Mouse (Mus musculus) heart, embryonic 10.5 days (tissue): ENCODE data around the gene Chst3. TPM values are rescaled to one million over a fixed set of nuclear protein-coding genes. Genes with fewer than 3 reads are reported as not detected.

ENCODE experiments used
- DNase-seq: peaks from one replicate; pipeline ENCODE4 v3.0.0-alpha.2; 2017; ENCODE audit warnings: low spot score
- H3K27ac ChIP-seq: fragments of 300-500 bp; sonication (generic); 2 replicates; pipeline ENCODE4 v1.5.1; 2016; ENCODE audit warnings: mild to moderate bottlenecking
- H3K27me3 ChIP-seq: fragments of 300-500 bp; sonication (generic); 2 replicates; pipeline ENCODE4 v1.6.1; 2016; ENCODE audit warnings: mild to moderate bottlenecking; ENCODE audit not compliant: poor library complexity, insufficient read depth, severe bottlenecking
- H3K36me3 ChIP-seq: fragments of 300-500 bp; sonication (generic); 2 replicates; pipeline ENCODE4 v1.6.1; 2016; ENCODE audit warnings: mild to moderate bottlenecking, moderate library complexity
- H3K4me1 ChIP-seq: fragments of 300-500 bp; sonication (generic); 2 replicates; pipeline ENCODE4 v1.6.1; 2016; ENCODE audit warnings: mild to moderate bottlenecking
- H3K4me3 ChIP-seq: fragments of 300-500 bp; sonication (generic); 2 replicates; pipeline ENCODE4 v1.5.1; 2016; ENCODE audit warnings: mild to moderate bottlenecking, moderate library complexity
- H3K9me3 ChIP-seq: fragments of 300-500 bp; sonication (generic); 2 replicates; pipeline ENCODE4 v1.6.1; 2016; ENCODE audit warnings: mild to moderate bottlenecking, moderate library complexity
- WGBS: fragments of 180-500 bp; shearing (Covaris S2); methylation state at CpG from one replicate; pipeline ENCODE4 v1.1.7; 2016; 5-methylcytosine and 5-hydroxymethylcytosine counted together
- polyA plus RNA-seq: library from polyadenylated mRNA; unstranded; fragments of >200 nt; fragmentation: Nextera tagmentation; extraction: Ambion mirVana; gene quantifications from 2 replicates; pipeline ENCODE4 v1.2.1, GENCODE M21; 2016

Chst3 gene
- polyA plus RNA-seq, result 0.51 and 0.89 TPM in 2 replicates

GRCm38 (mm10) chr10:60218591-60219499 lies at the start of gene Chst3:
Chst3 (minus strand) TSS chr10:60219260.
- under 1% methylated on average over 81 of the region's 83 CpGs for WGBS

GRCm38 (mm10) chr10:60268738-60269137 lies 49.7 kb upstream of the Chst3 start:
- no peak overlapping the region for H3K27ac ChIP-seq
- WGBS, result 86% methylated on average over 10 of the region's 11 CpGs
- 0 out of 2 replicates have a peak, but pooled peaks cover under 1% of the 10 kb centered on the region for H3K27me3 ChIP-seq

More at GRCm38 (mm10) chr10:60218591-60219499, at the start of gene Chst3:
- H3K4me3 ChIP-seq, result peak within 1 kb of the TSS; percentile 77
- H3K9me3 ChIP-seq, result no peaks in the 10 kb centered on the region
- peaks cover 29% of the 10 kb centered on the region for H3K4me1 ChIP-seq
- peaks cover 76% of the 10 kb centered on the region for H3K27me3 ChIP-seq
- no peak for DNase-seq
- H3K36me3 ChIP-seq, result no peaks in the 10 kb centered on the region
- H3K27ac ChIP-seq, result peak within 1 kb of the TSS; percentile 85

GRCm38 (mm10) chr10:60266842-60267401 lies 47.9 kb upstream of the Chst3 start:
- Histone ChIP-seq H3K27me3 (0 out of 2 replicates have a peak, but pooled peaks cover 5% of the 10 kb centered on the region), H3K27ac (no peak overlapping the region), H3K4me3 (no peak overlapping the region), H3K9me3 (no peaks in the 10 kb centered on the region), H3K36me3 (no peaks in the 10 kb centered on the region), H3K4me1 (peaks cover 21% of the 10 kb centered on the region)
- 82% methylated on average over 8 of the region's 8 CpGs for WGBS
- no peak for DNase-seq

More at GRCm38 (mm10) chr10:60268738-60269137, 49.7 kb upstream of the Chst3 start:
- Histone ChIP-seq H3K4me3 (no peak overlapping the region), H3K36me3 (no peaks in the 10 kb centered on the region), H3K4me1 (peaks cover 25% of the 10 kb centered on the region), H3K9me3 (no peaks in the 10 kb centered on the region)
- DNase-seq, result no peak

- H3K4me1 ChIP-seq, result peaks cover 27% of the 10 kb centered on the region
- H3K36me3 ChIP-seq, result no peaks in the 10 kb centered on the region
- no peak overlapping the region for H3K27ac ChIP-seq
- DNase-seq, result no peak
- no peak overlapping the region for H3K4me3 ChIP-seq
- no peaks in the 10 kb centered on the region for H3K9me3 ChIP-seq
- 0 out of 2 replicates have a peak, but pooled peaks cover 5% of the 10 kb centered on the region for H3K27me3 ChIP-seq
- WGBS, result 72% methylated on average over 10 of the region's 10 CpGs
These were observed 46.2 kb upstream of the Chst3 start for GRCm38 (mm10) chr10:60265252-60265651.

GRCm38 (mm10) chr10:60263351-60263750 lies 44.3 kb upstream of the Chst3 start:
- Histone ChIP-seq H3K27me3 (0 out of 2 replicates have a peak, but pooled peaks cover 5% of the 10 kb centered on the region), H3K36me3 (no peaks in the 10 kb centered on the region), H3K4me1 (peaks cover 28% of the 10 kb centered on the region), H3K27ac (no peak overlapping the region), H3K9me3 (no peaks in the 10 kb centered on the region), H3K4me3 (no peak overlapping the region)
- 70% methylated on average over 7 of the region's 7 CpGs for WGBS
- DNase-seq, result no peak

- peak; percentile 83 for DNase-seq
- H3K4me1 ChIP-seq, result peaks cover 28% of the 10 kb centered on the region
- no peaks in the 10 kb centered on the region for H3K9me3 ChIP-seq
- 44% methylated on average over 3 of the region's 3 CpGs for WGBS
- no peaks in the 10 kb centered on the region for H3K36me3 ChIP-seq
- H3K27me3 ChIP-seq, result 0 out of 2 replicates have a peak, but pooled peaks cover 5% of the 10 kb centered on the region
- no peak overlapping the region for H3K4me3 ChIP-seq
- H3K27ac ChIP-seq, result peak overlapping the region; percentile 79
These were observed 43.3 kb upstream of the Chst3 start for GRCm38 (mm10) chr10:60262386-60262785.

GRCm38 (mm10) chr10:60261530-60261929 lies 42.5 kb upstream of the Chst3 start:
- WGBS, result 43% methylated on average over 5 of the region's 5 CpGs
- Histone ChIP-seq H3K4me3 (no peak overlapping the region), H3K27me3 (0 out of 2 replicates have a peak, but pooled peaks cover 5% of the 10 kb centered on the region), H3K4me1 (peaks cover 30% of the 10 kb centered on the region), H3K36me3 (no peaks in the 10 kb centered on the region), H3K27ac (no peak overlapping the region), H3K9me3 (no peaks in the 10 kb centered on the region)
- no peak for DNase-seq

- H3K27ac ChIP-seq, result peak overlapping the region; percentile 26; the same call in 1 of the 2 replicates
- no peaks in the 10 kb centered on the region for H3K9me3 ChIP-seq
- H3K36me3 ChIP-seq, result no peaks in the 10 kb centered on the region
- peaks cover 30% of the 10 kb centered on the region for H3K4me1 ChIP-seq
- no peak for DNase-seq
- H3K4me3 ChIP-seq, result no peak overlapping the region
- 0 out of 2 replicates have a peak, but pooled peaks cover 5% of the 10 kb centered on the region for H3K27me3 ChIP-seq
- WGBS, result 90% methylated on average over 5 of the region's 5 CpGs
These were observed 41.7 kb upstream of the Chst3 start for GRCm38 (mm10) chr10:60260557-60261294.

GRCm38 (mm10) chr10:60257261-60257825 lies 38.3 kb upstream of the Chst3 start:
- Histone ChIP-seq H3K4me1 (peaks cover 24% of the 10 kb centered on the region), H3K4me3 (no peak overlapping the region), H3K27me3 (no peaks in the 10 kb centered on the region), H3K27ac (no peak overlapping the region), H3K9me3 (no peaks in the 10 kb centered on the region), H3K36me3 (no peaks in the 10 kb centered on the region)
- WGBS, result 58% methylated on average over 16 of the region's 16 CpGs
- no peak for DNase-seq

GRCm38 (mm10) chr10:60256088-60256487 lies 37.0 kb upstream of the Chst3 start:
- H3K36me3 ChIP-seq, result no peaks in the 10 kb centered on the region
- no peaks in the 10 kb centered on the region for H3K9me3 ChIP-seq
- 45% methylated on average over 6 of the region's 6 CpGs for WGBS
- H3K27me3 ChIP-seq, result no peaks in the 10 kb centered on the region
- H3K4me1 ChIP-seq, result peaks cover 15% of the 10 kb centered on the region
- no peak overlapping the region for H3K4me3 ChIP-seq
- no peak overlapping the region for H3K27ac ChIP-seq
- DNase-seq, result no peak

- Histone ChIP-seq H3K27me3 (no peaks in the 10 kb centered on the region), H3K9me3 (no peaks in the 10 kb centered on the region), H3K27ac (no peak overlapping the region), H3K4me3 (no peak overlapping the region), H3K36me3 (no peaks in the 10 kb centered on the region), H3K4me1 (peaks cover 2% of the 10 kb centered on the region; the same call in 1 of the 2 replicates)
- DNase-seq, result no peak
- 68% methylated on average over 4 of the region's 4 CpGs for WGBS
These were observed 33.5 kb upstream of the Chst3 start for GRCm38 (mm10) chr10:60252606-60253005.

GRCm38 (mm10) chr10:60252187-60252586 lies 33.1 kb upstream of the Chst3 start:
- no peaks in the 10 kb centered on the region for H3K36me3 ChIP-seq
- H3K4me1 ChIP-seq, result peaks cover under 1% of the 10 kb centered on the region; the same call in 1 of the 2 replicates
- no peak overlapping the region for H3K27ac ChIP-seq
- H3K27me3 ChIP-seq, result no peaks in the 10 kb centered on the region
- H3K9me3 ChIP-seq, result no peaks in the 10 kb centered on the region
- DNase-seq, result no peak
- WGBS, result 71% methylated on average over 4 of the region's 4 CpGs
- H3K4me3 ChIP-seq, result no peak overlapping the region
